Mouse (Mus musculus): ENCODE data around the gene Grb14. TPM values are rescaled to one million over a fixed set of nuclear protein-coding genes. Genes with fewer than 3 reads are reported as not detected.

The Grb14 gene
- polyA plus RNA-seq (2014; fragmentation: Nextera tagmentation; extraction: Ambion mirVana), result 2.9 and 4.1 TPM in 2 replicates

GRCm38 (mm10) chr2:65024887-65025286 is at the start of gene Grb14:
Gene Grb14 (minus strand): TSS chr2:65024987.
- Histone ChIP-seq H3K4me2 (ENCODE audit: low read depth, severe bottlenecking) (no peak within 1 kb of the TSS), H3K27ac (replicated peaks; ENCODE audit: low read depth, low read length) (no peak within 1 kb of the TSS), H3K4me3 (ENCODE audit: low read depth, low read length) (no peak within 1 kb of the TSS), H3K9me3 (ENCODE audit: control insufficient read depth, low read length) (no peaks in the 10 kb centered on the region), H3K27me3 (ENCODE audit: control insufficient read depth, insufficient read depth, low read length) (no peaks in the 10 kb centered on the region), H3K4me1 (ENCODE audit: control insufficient read depth, insufficient read depth, low read length) (0 out of 2 replicates have a peak, but pooled peaks cover 3% of the 10 kb centered on the region), H3K36me3 (ENCODE audit: control insufficient read depth, insufficient read depth, low read length) (no peaks in the 10 kb centered on the region), H3K9ac (ENCODE audit: low read length) (no peak within 1 kb of the TSS)
- DNase-seq (ENCODE audit: low spot score) (no peak), ATAC-seq (ENCODE audit: insufficient number of reproducible peaks, low FRiP score, low TSS enrichment, low read depth) (no peak)
- 77% methylated on average over 1 of the region's 1 CpGs for WGBS

- H3K9me3 ChIP-seq (ENCODE audit: control insufficient read depth, low read length), result no peaks in the 10 kb centered on the region
- H3K27ac ChIP-seq (replicated peaks; ENCODE audit: low read depth, low read length), result no peak overlapping the region
- H3K27me3 ChIP-seq (ENCODE audit: control insufficient read depth, insufficient read depth, low read length), result no peaks in the 10 kb centered on the region
- WGBS, result 82% methylated on average over 3 of the region's 3 CpGs
- no peak for ATAC-seq (ENCODE audit: insufficient number of reproducible peaks, low FRiP score, low TSS enrichment, low read depth)
- no peak for DNase-seq (ENCODE audit: low spot score)
- no peak overlapping the region for H3K4me2 ChIP-seq (ENCODE audit: low read depth, severe bottlenecking)
- H3K36me3 ChIP-seq (ENCODE audit: control insufficient read depth, insufficient read depth, low read length), result no peaks in the 10 kb centered on the region
- H3K4me3 ChIP-seq (ENCODE audit: low read depth, low read length), result no peak overlapping the region
- H3K4me1 ChIP-seq (ENCODE audit: control insufficient read depth, insufficient read depth, low read length), result no peaks in the 10 kb centered on the region
- H3K9ac ChIP-seq (ENCODE audit: low read length), result no peak overlapping the region
Observed at GRCm38 (mm10) chr2:65072205-65072604, 47.4 kb upstream of the Grb14 start.

- Histone ChIP-seq H3K27ac (replicated peaks; ENCODE audit: low read depth, low read length) (no peak overlapping the region), H3K4me2 (ENCODE audit: low read depth, severe bottlenecking) (no peak overlapping the region), H3K4me3 (ENCODE audit: low read depth, low read length) (no peak overlapping the region), H3K9ac (ENCODE audit: low read length) (no peak overlapping the region), H3K27me3 (ENCODE audit: control insufficient read depth, insufficient read depth, low read length) (no peaks in the 10 kb centered on the region), H3K4me1 (ENCODE audit: control insufficient read depth, insufficient read depth, low read length) (no peaks in the 10 kb centered on the region), H3K9me3 (ENCODE audit: control insufficient read depth, low read length) (no peaks in the 10 kb centered on the region), H3K36me3 (ENCODE audit: control insufficient read depth, insufficient read depth, low read length) (no peaks in the 10 kb centered on the region)
- ATAC-seq (ENCODE audit: insufficient number of reproducible peaks, low FRiP score, low TSS enrichment, low read depth) (no peak), DNase-seq (ENCODE audit: low spot score) (no peak)
- WGBS, result 92% methylated on average over 2 of the region's 2 CpGs
Observed at GRCm38 (mm10) chr2:65053764-65054163, 29.0 kb upstream of the Grb14 start.

- Histone ChIP-seq H3K9ac (ENCODE audit: low read length) (no peak overlapping the region), H3K4me3 (ENCODE audit: low read depth, low read length) (no peak overlapping the region), H3K36me3 (ENCODE audit: control insufficient read depth, insufficient read depth, low read length) (no peaks in the 10 kb centered on the region), H3K27me3 (ENCODE audit: control insufficient read depth, insufficient read depth, low read length) (no peaks in the 10 kb centered on the region), H3K4me1 (ENCODE audit: control insufficient read depth, insufficient read depth, low read length) (no peaks in the 10 kb centered on the region), H3K4me2 (ENCODE audit: low read depth, severe bottlenecking) (no peak overlapping the region), H3K27ac (replicated peaks; ENCODE audit: low read depth, low read length) (no peak overlapping the region), H3K9me3 (ENCODE audit: control insufficient read depth, low read length) (no peaks in the 10 kb centered on the region)
- no peak for ATAC-seq (ENCODE audit: insufficient number of reproducible peaks, low FRiP score, low TSS enrichment, low read depth)
- WGBS, result 92% methylated on average over 6 of the region's 6 CpGs
- no peak for DNase-seq (ENCODE audit: low spot score)
Observed at GRCm38 (mm10) chr2:65052191-65053012, 27.6 kb upstream of the Grb14 start.

- Histone ChIP-seq H3K9ac (ENCODE audit: low read length) (no peak overlapping the region), H3K9me3 (ENCODE audit: control insufficient read depth, low read length) (no peaks in the 10 kb centered on the region), H3K36me3 (ENCODE audit: control insufficient read depth, insufficient read depth, low read length) (no peaks in the 10 kb centered on the region), H3K27me3 (ENCODE audit: control insufficient read depth, insufficient read depth, low read length) (no peaks in the 10 kb centered on the region), H3K4me1 (ENCODE audit: control insufficient read depth, insufficient read depth, low read length) (no peaks in the 10 kb centered on the region), H3K4me2 (ENCODE audit: low read depth, severe bottlenecking) (no peak overlapping the region), H3K27ac (replicated peaks; ENCODE audit: low read depth, low read length) (no peak overlapping the region), H3K4me3 (ENCODE audit: low read depth, low read length) (no peak overlapping the region)
- 96% methylated on average over 3 of the region's 3 CpGs for WGBS
- DNase-seq (ENCODE audit: low spot score) (no peak), ATAC-seq (ENCODE audit: insufficient number of reproducible peaks, low FRiP score, low TSS enrichment, low read depth) (no peak)
Observed at GRCm38 (mm10) chr2:65050776-65051175, 26.0 kb upstream of the Grb14 start.

DNA sequence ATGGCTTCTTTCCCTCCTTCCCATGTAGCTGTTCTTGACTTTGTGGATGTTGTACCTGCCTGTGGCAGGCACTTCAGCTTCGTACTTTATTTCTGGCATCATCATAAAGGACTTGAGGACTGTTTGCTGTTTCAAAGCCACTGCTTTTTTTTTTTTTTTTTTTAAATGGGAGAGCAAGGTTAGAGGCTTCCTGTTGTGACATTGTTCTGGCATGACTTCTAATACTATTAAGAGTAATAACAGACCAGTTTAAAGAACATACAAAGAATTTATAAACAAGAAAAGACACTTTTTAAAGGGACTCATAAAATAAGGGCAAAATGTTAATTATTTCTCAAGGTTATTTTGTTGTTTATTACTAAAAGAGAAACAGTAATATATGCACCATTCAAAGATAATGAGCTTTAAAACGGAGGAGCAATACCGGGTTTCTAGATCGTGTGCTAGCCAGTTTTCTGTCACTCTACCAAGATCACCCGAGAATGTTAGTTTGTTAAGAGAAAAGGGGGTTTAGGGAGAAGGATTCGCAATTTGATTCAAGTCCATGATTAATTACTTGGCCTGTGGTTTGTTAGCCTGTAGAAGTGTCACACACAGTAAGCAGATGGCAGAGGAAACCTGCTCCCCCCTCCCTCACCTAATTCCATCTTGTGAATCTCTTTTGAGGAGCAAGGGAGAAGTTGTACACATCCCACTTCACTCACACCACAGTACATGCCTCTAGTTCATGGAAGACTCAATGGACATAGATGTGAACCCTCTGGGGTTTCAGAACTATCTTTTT is 23.6 kb upstream of the Grb14 start:
- H3K9ac ChIP-seq (ENCODE audit: low read length), result no peak overlapping the region
- DNase-seq (ENCODE audit: low spot score) (no peak), ATAC-seq (ENCODE audit: insufficient number of reproducible peaks, low FRiP score, low TSS enrichment, low read depth) (no peak)
- no peaks in the 10 kb centered on the region for H3K9me3 ChIP-seq (ENCODE audit: control insufficient read depth, low read length)
- H3K36me3 ChIP-seq (ENCODE audit: control insufficient read depth, insufficient read depth, low read length), result no peaks in the 10 kb centered on the region
- 68% methylated on average over 6 of the region's 6 CpGs for WGBS
- no peak overlapping the region for H3K27ac ChIP-seq (replicated peaks; ENCODE audit: low read depth, low read length)
- no peak overlapping the region for H3K4me3 ChIP-seq (ENCODE audit: low read depth, low read length)
- no peaks in the 10 kb centered on the region for H3K4me1 ChIP-seq (ENCODE audit: control insufficient read depth, insufficient read depth, low read length)
- no peaks in the 10 kb centered on the region for H3K27me3 ChIP-seq (ENCODE audit: control insufficient read depth, insufficient read depth, low read length)
- no peak overlapping the region for H3K4me2 ChIP-seq (ENCODE audit: low read depth, severe bottlenecking)

DNA sequence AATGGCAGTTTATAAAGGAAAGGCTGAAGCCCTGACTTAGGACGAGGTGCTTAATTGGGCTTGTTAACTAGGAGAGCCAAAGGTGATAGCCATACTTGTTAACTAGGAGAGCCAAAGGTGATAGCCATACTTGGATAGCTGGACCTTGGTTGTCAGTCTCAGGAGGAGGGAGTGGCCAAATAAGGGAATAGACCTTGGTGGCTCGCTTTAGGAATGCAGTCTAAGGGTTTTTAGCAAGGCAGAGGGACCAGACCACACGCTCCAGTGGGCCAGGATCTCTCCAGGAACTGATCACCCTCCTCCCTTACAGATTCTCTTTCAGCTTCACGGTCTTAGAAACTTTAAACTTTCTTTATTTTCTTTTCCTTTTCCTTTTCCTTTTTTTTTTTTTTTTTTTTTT is 13.4 kb upstream of the Grb14 start:
- no peak overlapping the region for H3K27ac ChIP-seq (replicated peaks; ENCODE audit: low read depth, low read length)
- no peaks in the 10 kb centered on the region for H3K27me3 ChIP-seq (ENCODE audit: control insufficient read depth, insufficient read depth, low read length)
- H3K4me3 ChIP-seq (ENCODE audit: low read depth, low read length), result no peak overlapping the region
- H3K4me1 ChIP-seq (ENCODE audit: control insufficient read depth, insufficient read depth, low read length), result no peaks in the 10 kb centered on the region
- DNase-seq (ENCODE audit: low spot score) (no peak), ATAC-seq (ENCODE audit: insufficient number of reproducible peaks, low FRiP score, low TSS enrichment, low read depth) (no peak)
- no peaks in the 10 kb centered on the region for H3K9me3 ChIP-seq (ENCODE audit: control insufficient read depth, low read length)
- H3K9ac ChIP-seq (ENCODE audit: low read length), result no peak overlapping the region
- 29% methylated on average over 4 of the region's 4 CpGs for WGBS
- H3K4me2 ChIP-seq (ENCODE audit: low read depth, severe bottlenecking), result no peak overlapping the region
- H3K36me3 ChIP-seq (ENCODE audit: control insufficient read depth, insufficient read depth, low read length), result no peaks in the 10 kb centered on the region

GRCm38 (mm10) chr2:65037546-65037945 is 12.8 kb upstream of the Grb14 start:
- Histone ChIP-seq H3K4me2 (ENCODE audit: low read depth, severe bottlenecking) (no peak overlapping the region), H3K9ac (ENCODE audit: low read length) (no peak overlapping the region), H3K9me3 (ENCODE audit: control insufficient read depth, low read length) (no peaks in the 10 kb centered on the region), H3K27ac (replicated peaks; ENCODE audit: low read depth, low read length) (no peak overlapping the region), H3K4me3 (ENCODE audit: low read depth, low read length) (no peak overlapping the region), H3K36me3 (ENCODE audit: control insufficient read depth, insufficient read depth, low read length) (no peaks in the 10 kb centered on the region), H3K4me1 (ENCODE audit: control insufficient read depth, insufficient read depth, low read length) (no peaks in the 10 kb centered on the region), H3K27me3 (ENCODE audit: control insufficient read depth, insufficient read depth, low read length) (no peaks in the 10 kb centered on the region)
- ATAC-seq (ENCODE audit: insufficient number of reproducible peaks, low FRiP score, low TSS enrichment, low read depth) (no peak), DNase-seq (ENCODE audit: low spot score) (no peak)
- 40% methylated on average over 8 of the region's 8 CpGs for WGBS

All from limb, embryonic 11.5 days (tissue).